Mouse (Mus musculus) liver, embryonic 16.5 days (tissue): ENCODE measurements around the gene Mrto4. TPM values are rescaled to one million over a fixed set of nuclear protein-coding genes. Genes with fewer than 3 reads are reported as not detected.

Source experiments
- ATAC-seq: fragments of 200-750 bp; cut with Nextera tagmentation; 2 replicates; pipeline ENCODE4 v1.8.0; 2017; ENCODE audit warnings: low read depth, mild to moderate bottlenecking, moderate number of reproducible peaks, moderate library complexity
- H3K27ac ChIP-seq: fragments of 300-500 bp; sonication (generic); 2 replicates; pipeline ENCODE4 v1.5.1; 2014; ENCODE audit warnings: mild to moderate bottlenecking, low read length
- H3K27me3 ChIP-seq: fragments of 300-500 bp; sonication (generic); 2 replicates; pipeline ENCODE4 v1.6.1; 2014; ENCODE audit warnings: low read depth, low read length, mixed read lengths; ENCODE audit not compliant: control insufficient read depth, insufficient read depth
- H3K36me3 ChIP-seq: fragments of 300-500 bp; sonication (generic); 2 replicates; pipeline ENCODE4 v1.6.1; 2014; ENCODE audit warnings: mild to moderate bottlenecking; ENCODE audit not compliant: control insufficient read depth, insufficient read depth
- H3K4me1 ChIP-seq: fragments of 300-500 bp; sonication (generic); 2 replicates; pipeline ENCODE4 v1.6.1; 2014; ENCODE audit warnings: low read depth, low read length, mixed read lengths; ENCODE audit not compliant: control insufficient read depth
- H3K4me2 ChIP-seq: fragments of 300-500 bp; sonication (generic); 2 replicates; pipeline ENCODE4 v1.6.1; 2014; ENCODE audit warnings: low read depth, low read length, mixed read lengths
- H3K4me3 ChIP-seq: fragments of 300-500 bp; sonication (generic); 2 replicates; pipeline ENCODE4 v1.5.1; 2014; ENCODE audit warnings: low read depth, mild to moderate bottlenecking, low read length
- H3K9ac ChIP-seq: fragments of 300-500 bp; sonication (generic); 2 replicates; pipeline ENCODE4 v1.6.1; 2014; ENCODE audit warnings: low read depth, low read length
- H3K9me3 ChIP-seq: fragments of 300-500 bp; sonication (generic); replicated peaks from 2 replicates; pipeline ENCODE4 v1.6.1; 2016; ENCODE audit warnings: low read length; ENCODE audit not compliant: control insufficient read depth
- WGBS: fragments of 180-500 bp; shearing (Covaris S2); extraction: QIAGEN DNeasy Blood & Tissue Kit; methylation state at CpG from one replicate; pipeline ENCODE4 v1.1.7; 2014; ENCODE audit not compliant: insufficient replicate concordance; 5-methylcytosine and 5-hydroxymethylcytosine counted together
- polyA plus RNA-seq: library from polyadenylated mRNA; unstranded; fragments of >200 nt; fragmentation: Nextera tagmentation; extraction: Ambion mirVana; gene quantifications from 2 replicates; pipeline ENCODE4 v1.2.1, GENCODE M21; 2015

The Mrto4 gene
- polyA plus RNA-seq, 1 experiment from 2014 or later, result 62.5 TPM

GRCm38 (mm10) chr4:139380775-139381451 is 28.5 kb upstream of the Mrto4 start:
- Histone ChIP-seq H3K36me3 (peaks cover 4% of the 10 kb centered on the region; the same call in 1 of the 2 replicates), H3K4me3 (peak overlapping the region; percentile 97), H3K27ac (peak overlapping the region; percentile 96), H3K27me3 (no peaks in the 10 kb centered on the region), H3K9me3 (no peaks in the 10 kb centered on the region), H3K9ac (peak overlapping the region; percentile 78), H3K4me1 (peaks cover 30% of the 10 kb centered on the region), H3K4me2 (peak overlapping the region; percentile 82)
- peak; percentile 52 for ATAC-seq
- 2% methylated on average over 39 of the region's 44 CpGs for WGBS

- peak overlapping the region; percentile 78 for H3K9ac ChIP-seq
- H3K4me2 ChIP-seq, result peak overlapping the region; percentile 89
- no peaks in the 10 kb centered on the region for H3K9me3 ChIP-seq
- under 1% methylated on average over 54 of the region's 54 CpGs for WGBS
- peak overlapping the region; percentile 96 for H3K27ac ChIP-seq
- peak overlapping the region; percentile 97 for H3K4me3 ChIP-seq
- H3K27me3 ChIP-seq, result no peaks in the 10 kb centered on the region
- peaks cover 7% of the 10 kb centered on the region for H3K36me3 ChIP-seq
- ATAC-seq, result peak; percentile 94
- peaks cover 27% of the 10 kb centered on the region for H3K4me1 ChIP-seq
These were observed 27.9 kb upstream of the Mrto4 start for GRCm38 (mm10) chr4:139380207-139380748.

- 5% methylated on average over 8 of the region's 8 CpGs for WGBS
- H3K9me3 ChIP-seq, result no peaks in the 10 kb centered on the region
These were observed 27.3 kb upstream of the Mrto4 start for GRCm38 (mm10) chr4:139379719-139380118.

GRCm38 (mm10) chr4:139373531-139373930 is 21.2 kb upstream of the Mrto4 start:
- Histone ChIP-seq H3K4me3 (no peak overlapping the region), H3K4me1 (no peaks in the 10 kb centered on the region; the same call in 1 of the 2 replicates), H3K27me3 (no peaks in the 10 kb centered on the region), H3K4me2 (no peak overlapping the region), H3K27ac (peak overlapping the region; percentile 18), H3K9me3 (no peaks in the 10 kb centered on the region), H3K36me3 (peaks cover 49% of the 10 kb centered on the region), H3K9ac (no peak overlapping the region)
- WGBS, result 69% methylated on average over 10 of the region's 10 CpGs
- 0 out of 2 replicates have a peak, but pooled peaks have one; percentile 15 for ATAC-seq

More at GRCm38 (mm10) chr4:139379719-139380118, 27.3 kb upstream of the Mrto4 start:
- Histone ChIP-seq H3K4me3 (peak overlapping the region; percentile 97), H3K27ac (peak overlapping the region; percentile 78), H3K9ac (peak overlapping the region; percentile 78), H3K4me2 (peak overlapping the region; percentile 89), H3K27me3 (no peaks in the 10 kb centered on the region), H3K4me1 (peaks cover 26% of the 10 kb centered on the region), H3K36me3 (peaks cover 13% of the 10 kb centered on the region)
- ATAC-seq, result no peak

GRCm38 (mm10) chr4:139373130-139373529 is 20.8 kb upstream of the Mrto4 start:
- Histone ChIP-seq H3K4me3 (no peak overlapping the region), H3K27ac (peak overlapping the region; percentile 18), H3K9ac (no peak overlapping the region), H3K4me2 (no peak overlapping the region), H3K4me1 (no peaks in the 10 kb centered on the region; the same call in 1 of the 2 replicates), H3K9me3 (no peaks in the 10 kb centered on the region), H3K27me3 (no peaks in the 10 kb centered on the region), H3K36me3 (peaks cover 53% of the 10 kb centered on the region)
- peak; percentile 72 for ATAC-seq
- WGBS, result 76% methylated on average over 4 of the region's 4 CpGs

- 89% methylated on average over 5 of the region's 5 CpGs for WGBS
- Histone ChIP-seq H3K27me3 (no peaks in the 10 kb centered on the region), H3K4me1 (no peaks in the 10 kb centered on the region), H3K9ac (no peak overlapping the region), H3K36me3 (peaks cover 65% of the 10 kb centered on the region), H3K4me3 (no peak overlapping the region), H3K9me3 (no peaks in the 10 kb centered on the region), H3K4me2 (no peak overlapping the region), H3K27ac (no peak overlapping the region)
- ATAC-seq, result no peak
These were observed 15.7 kb upstream of the Mrto4 start for GRCm38 (mm10) chr4:139368038-139368437.

- H3K4me3 ChIP-seq, result no peak overlapping the region
- peaks cover 67% of the 10 kb centered on the region for H3K36me3 ChIP-seq
- H3K27ac ChIP-seq, result no peak overlapping the region
- H3K9me3 ChIP-seq, result no peaks in the 10 kb centered on the region
- H3K27me3 ChIP-seq, result no peaks in the 10 kb centered on the region
- no peak overlapping the region for H3K9ac ChIP-seq
- ATAC-seq, result no peak
- no peaks in the 10 kb centered on the region for H3K4me1 ChIP-seq
- 82% methylated on average over 3 of the region's 3 CpGs for WGBS
- no peak overlapping the region for H3K4me2 ChIP-seq
These were observed 15.0 kb upstream of the Mrto4 start for GRCm38 (mm10) chr4:139367336-139367735.

GRCm38 (mm10) chr4:139360761-139361548 is 8.6 kb upstream of the Mrto4 start:
- ATAC-seq, result peak; percentile 90
- 36% methylated on average over 11 of the region's 11 CpGs for WGBS
- peaks cover 27% of the 10 kb centered on the region for H3K4me1 ChIP-seq
- H3K27me3 ChIP-seq, result no peaks in the 10 kb centered on the region
- peak overlapping the region; percentile 24 for H3K4me3 ChIP-seq
- H3K36me3 ChIP-seq, result peaks cover 55% of the 10 kb centered on the region
- no peaks in the 10 kb centered on the region for H3K9me3 ChIP-seq
- H3K4me2 ChIP-seq, result peak overlapping the region; percentile 56
- H3K27ac ChIP-seq, result peak overlapping the region; percentile 90
- peak overlapping the region; percentile 47 for H3K9ac ChIP-seq
